26 mouse cellular contexts compared by ENCODE assay signal in the genomic region with DNA sequence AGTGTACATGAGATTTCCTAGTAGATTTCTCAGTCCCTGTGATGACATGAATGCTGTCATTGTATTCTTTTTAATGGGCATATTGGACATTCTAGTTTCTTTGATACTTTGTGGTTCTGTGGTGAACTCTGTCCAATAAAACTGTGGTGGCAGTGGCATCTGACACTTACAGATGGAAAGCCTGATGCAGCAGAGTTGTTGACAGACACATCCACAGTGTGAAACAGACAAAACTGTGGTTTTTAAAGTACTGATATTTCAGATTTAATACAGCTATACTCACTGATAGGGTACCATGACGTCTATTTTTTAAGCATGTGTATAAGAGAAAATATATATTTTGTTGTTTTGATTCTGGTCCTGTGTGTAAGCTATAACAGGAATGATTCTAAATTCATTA.
"Had no signal": no experiment of that assay in that cellular context is flagged by ENCODE, and none has a peak within 500 bp of the region (broad histone marks: within the 10 kb centered on the region; RNA-seq: fewer than 3 reads in every experiment).

No protein-coding gene starts in this region.

- H3K27me3 ChIP-seq: heart, embryonic 12.5 days; hindbrain, embryonic 12.5 days; intestine, embryonic 15.5 days; limb, embryonic 13.5 days; limb, embryonic 15.5 days; liver, embryonic 12.5 days had no signal

- H3K4me1 ChIP-seq: heart, embryonic 10.5 days; heart, embryonic 12.5 days; hindbrain, embryonic 10.5 days; hindbrain, embryonic 12.5 days; intestine, embryonic 15.5 days; limb, embryonic 13.5 days; limb, embryonic 15.5 days; liver, embryonic 12.5 days had no signal

- ATAC-seq: hindbrain, embryonic 16.5 days; inflammation-experienced regulatory T-cells, adult 6 months; intestine, embryonic 15.5 days; intestine, postnatal 0 days; liver, embryonic 12.5 days had no signal

- H3K27ac ChIP-seq: heart, embryonic 10.5 days; hindbrain, embryonic 10.5 days; hindbrain, embryonic 12.5 days; hindbrain, embryonic 14.5 days; intestine, embryonic 15.5 days; layer of hippocampus, adult 2 months; left cerebral cortex, adult 2 months; limb, embryonic 13.5 days; limb, embryonic 15.5 days; liver, embryonic 12.5 days; liver, embryonic 14.5 days had no signal

- H3K9ac ChIP-seq: heart, embryonic 12.5 days; hindbrain, embryonic 12.5 days; hindbrain, embryonic 14.5 days; intestine, embryonic 15.5 days; limb, embryonic 13.5 days; limb, embryonic 15.5 days; liver, embryonic 12.5 days; liver, embryonic 14.5 days had no signal

- H3K36me3 ChIP-seq: heart, embryonic 10.5 days; heart, embryonic 12.5 days; hindbrain, embryonic 10.5 days; hindbrain, embryonic 12.5 days; intestine, embryonic 15.5 days; limb, embryonic 13.5 days; limb, embryonic 15.5 days; liver, embryonic 12.5 days had no signal

- H3K9me3 ChIP-seq: heart, embryonic 10.5 days; heart, embryonic 12.5 days; hindbrain, embryonic 10.5 days; hindbrain, embryonic 12.5 days; intestine, embryonic 15.5 days; limb, embryonic 13.5 days; limb, embryonic 15.5 days; liver, embryonic 12.5 days had no signal

- DNase-seq: gastrocnemius, postnatal 14 days; gastrocnemius, postnatal 36 days; heart, adult 11 months; heart, postnatal 10 days; heart, postnatal 4 days; kidney, adult 18-20 months; kidney, adult 8-10 months; kidney, postnatal 10 days; kidney, postnatal 25 days; kidney, postnatal 4 days; left cerebral cortex, postnatal 4 days had no signal

- H3K4me2 ChIP-seq: heart, embryonic 12.5 days; hindbrain, embryonic 12.5 days; hindbrain, embryonic 14.5 days; intestine, embryonic 15.5 days; limb, embryonic 13.5 days; limb, embryonic 15.5 days; liver, embryonic 12.5 days had no signal

- H3K4me3 ChIP-seq: heart, embryonic 10.5 days; heart, embryonic 12.5 days; hindbrain, embryonic 10.5 days; hindbrain, embryonic 12.5 days; intestine, embryonic 15.5 days; layer of hippocampus, adult 2 months; left cerebral cortex, adult 2 months; limb, embryonic 13.5 days; limb, embryonic 15.5 days; liver, embryonic 12.5 days had no signal
